Mouse (Mus musculus) cerebellum, adult 9-10 months (tissue): ENCODE measurements around the gene Apba2.

Source experiments
- DNase-seq: peaks from one replicate; pipeline ENCODE4 v3.0.0; 2022

Apba2 gene

GRCm38 (mm10) chr7:64501536-64502270 lies at the start of gene Apba2:
TSS of gene Apba2 (plus strand) at chr7:64501706.
- peak; percentile 84 for DNase-seq

GRCm38 (mm10) chr7:64451861-64452382 lies 49.6 kb upstream of the Apba2 start:
- no peak for DNase-seq

GRCm38 (mm10) chr7:64452471-64453222 lies 48.9 kb upstream of the Apba2 start:
- peak; percentile 62 for DNase-seq

GRCm38 (mm10) chr7:64456176-64456575 lies 45.3 kb upstream of the Apba2 start:
- no peak for DNase-seq

- DNase-seq: no peak
Observed at GRCm38 (mm10) chr7:64456676-64457075, 44.8 kb upstream of the Apba2 start.

- DNase-seq: no peak
Observed at GRCm38 (mm10) chr7:64457811-64458210, 43.7 kb upstream of the Apba2 start.

- peak; percentile 56 for DNase-seq
Observed at GRCm38 (mm10) chr7:64497438-64497837, 4.1 kb upstream of the Apba2 start.

GRCm38 (mm10) chr7:64502271-64503180 lies 1.0 kb downstream of the Apba2 start:
- DNase-seq: peak; percentile 70

- DNase-seq: peak; percentile 41
Observed at GRCm38 (mm10) chr7:64503641-64504040, 2.1 kb downstream of the Apba2 start.

GRCm38 (mm10) chr7:64504691-64505231 lies 3.3 kb downstream of the Apba2 start:
- DNase-seq: peak; percentile 73

GRCm38 (mm10) chr7:64505571-64505970 lies 4.1 kb downstream of the Apba2 start:
- peak; percentile 43 for DNase-seq

- peak; percentile 35 for DNase-seq
Observed at GRCm38 (mm10) chr7:64508826-64509225, 7.3 kb downstream of the Apba2 start.

GRCm38 (mm10) chr7:64509911-64510310 lies 8.4 kb downstream of the Apba2 start:
- DNase-seq: peak; percentile 66

- peak; percentile 92 for DNase-seq
Observed at GRCm38 (mm10) chr7:64510526-64511210, 9.2 kb downstream of the Apba2 start.

GRCm38 (mm10) chr7:64513621-64514020 lies 12.1 kb downstream of the Apba2 start:
- DNase-seq: peak; percentile 34

GRCm38 (mm10) chr7:64515280-64515679 lies 13.8 kb downstream of the Apba2 start:
- DNase-seq: peak; percentile 24

- DNase-seq: peak; percentile 14
Observed at GRCm38 (mm10) chr7:64515891-64516290, 14.4 kb downstream of the Apba2 start.

- DNase-seq: peak; percentile 66
Observed at GRCm38 (mm10) chr7:64519091-64519490, 17.6 kb downstream of the Apba2 start.

GRCm38 (mm10) chr7:64519521-64519920 lies 18.0 kb downstream of the Apba2 start:
- no peak for DNase-seq

- peak; percentile 84 for DNase-seq
Observed at GRCm38 (mm10) chr7:64521695-64522408, 20.3 kb downstream of the Apba2 start.

- DNase-seq: no peak
Observed at GRCm38 (mm10) chr7:64522409-64522730, 20.9 kb downstream of the Apba2 start.
